Mouse (Mus musculus): Measurements from ENCODE around the gene Hic2. TPM values are rescaled to one million over a fixed set of nuclear protein-coding genes. Genes with fewer than 3 reads are reported as not detected.

The Hic2 gene
- total and polyA plus RNA-seq, 3 experiments: 5.9 to 9.5 TPM; not detected in 1

DNA sequence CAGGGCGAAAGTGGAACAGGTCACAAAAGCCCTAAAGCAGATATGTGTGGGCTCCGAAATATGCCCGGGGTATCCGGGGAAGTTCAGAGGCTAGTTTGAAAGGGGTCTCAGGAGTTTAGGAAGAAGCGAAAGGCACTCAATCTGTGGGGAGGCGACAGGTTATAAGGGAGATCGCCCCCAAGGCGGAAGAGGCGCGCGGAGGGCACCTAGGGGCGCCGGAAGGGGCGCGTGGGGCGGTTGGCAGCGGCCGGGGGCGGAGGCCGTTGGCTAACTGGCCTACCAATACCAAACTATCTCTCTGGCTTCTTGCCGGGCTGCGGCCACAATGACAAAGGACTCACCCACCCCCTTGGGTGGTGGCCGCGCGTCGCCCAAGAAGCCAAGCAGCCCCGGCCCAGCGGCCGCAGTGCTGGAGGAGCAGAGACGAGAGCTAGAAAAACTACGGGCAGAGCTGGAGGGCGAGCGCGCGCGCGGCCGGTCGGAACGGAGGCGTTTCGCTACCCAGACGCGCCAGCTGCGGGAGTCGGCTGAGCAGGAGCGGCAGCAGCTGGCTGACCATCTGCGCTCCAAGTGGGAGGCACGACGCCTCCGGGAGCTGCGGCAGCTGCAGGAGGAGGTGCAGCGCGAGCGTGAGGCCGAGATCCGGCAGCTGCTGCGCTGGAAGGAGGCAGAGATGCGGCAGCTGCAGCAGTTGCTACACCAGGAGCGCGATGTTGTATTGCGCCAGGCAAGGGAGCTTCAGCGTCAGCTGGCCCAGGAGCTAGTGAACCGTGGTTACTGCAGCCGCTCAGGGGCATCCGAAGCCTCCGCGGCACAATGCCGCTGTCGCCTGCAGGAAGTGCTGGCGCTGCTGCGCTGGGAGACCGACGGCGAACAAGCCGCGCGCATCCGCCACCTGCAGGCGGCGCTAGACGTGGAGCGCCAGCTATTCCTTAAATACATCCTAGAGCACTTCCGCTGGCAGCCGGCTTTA is 24.7 kb upstream of the Hic2 start, which contains the start of gene Rimbp3:
Gene Rimbp3 (plus strand): TSS at position 215 of the 973 bp plus-strand sequence.
- peak; percentile 92 for DNase-seq (ENCODE audit: low read depth, low spot score)
- Histone ChIP-seq H3K4me1 (ENCODE audit: control insufficient read depth in 1 of 2, insufficient read depth in 2 of 2, low read length in 2 of 2) (peaks cover 2 to 7% of the 10 kb centered on the region in 2 experiments; a peak in 1 of 4 replicates), H3K27me3 (ENCODE audit: control insufficient read depth in 1 of 2, insufficient read depth in 2 of 2, low read length in 2 of 2) (no peaks in the 10 kb centered on the region), H3K9me3 (replicated peaks; ENCODE audit: insufficient read depth, low read length) (no peaks in the 10 kb centered on the region), H3K4me3 (ENCODE audit: control insufficient read depth in 1 of 2, insufficient read depth in 1 of 2, low read depth in 2 of 2, low read length in 2 of 2) (peak within 1 kb of the TSS; percentile 72 to 79), H3K9ac (ENCODE audit: control insufficient read depth, low read depth, low read length, poor library complexity, severe bottlenecking) (peak within 1 kb of the TSS; percentile 77), H3K36me3 (ENCODE audit: control insufficient read depth in 1 of 2, insufficient read depth in 2 of 2, low read length in 2 of 2) (0 out of 4 replicates have a peak, but pooled peaks cover 0 to 3% of the 10 kb centered on the region in 2 experiments), H3K79me2 (ENCODE audit: control insufficient read depth, insufficient read depth, low read length, poor library complexity) (peaks cover 3% of the 10 kb centered on the region; the same call in 1 of the 2 replicates), H3K27ac (ENCODE audit: control insufficient read depth, low read depth, low read length) (peak within 1 kb of the TSS; percentile 20)
- TF ChIP-seq MYC (IDR thresholded peaks at IDR 0.05; ENCODE audit: low read depth, low read length) (0 out of 2 replicates have a peak, but pooled peaks have one; percentile 21), GATA1 (IDR thresholded peaks at IDR 0.05; ENCODE audit: low read depth, low read length) (no peak), BHLHE40 (IDR thresholded peaks at IDR 0.05; ENCODE audit: borderline replicate concordance, low read depth, low read length) (no peak), NRF1 (IDR thresholded peaks at IDR 0.05; ENCODE audit: insufficient read depth, low read depth, low read length, poor library complexity, severe bottlenecking) (peak; percentile 63), ELF1 (IDR thresholded peaks at IDR 0.05; ENCODE audit: low read depth, low read length) (peak; percentile 76), MYB (IDR thresholded peaks at IDR 0.05; ENCODE audit: low read depth, low read length) (0 out of 2 replicates have a peak, but pooled peaks have one; percentile 41), ZNF384 (IDR thresholded peaks at IDR 0.05; ENCODE audit: low read depth, low read length) (no peak), TAL1 (IDR thresholded peaks at IDR 0.05; ENCODE audit: low read length) (no peak), TBP (IDR thresholded peaks at IDR 0.05; ENCODE audit: low read depth, low read length) (no peak), MAZ (IDR thresholded peaks at IDR 0.05; ENCODE audit: low read depth, low read length) (no peak), E2F4 (IDR thresholded peaks at IDR 0.05; ENCODE audit: borderline replicate concordance, low read depth, low read length) (no peak), MXI1 (IDR thresholded peaks at IDR 0.05; ENCODE audit: low read depth, low read length) (no peak; the same call in 1 of the 2 replicates), ETS1 (IDR thresholded peaks at IDR 0.05; ENCODE audit: low read depth, low read length) (peak; percentile 22; the same call in 1 of the 2 replicates), USF2 (IDR thresholded peaks at IDR 0.05; ENCODE audit: borderline replicate concordance in 1 of 2, insufficient read depth in 1 of 2, low read depth in 1 of 2, low read length in 2 of 2) (no peak), ZMIZ1 (IDR thresholded peaks at IDR 0.05; ENCODE audit: low read depth, low read length) (peak; percentile 54; the same call in 1 of the 2 replicates), EP300 (IDR thresholded peaks at IDR 0.05; ENCODE audit: low read depth in 1 of 2, low read length in 2 of 2) (0 out of 4 replicates have a peak, but pooled peaks have one; percentile 25 to 37), POLR2AphosphoS2 (IDR thresholded peaks at IDR 0.05; ENCODE audit: low read length) (no peak; the same call in 1 of the 2 replicates), CHD1 (IDR thresholded peaks at IDR 0.05; ENCODE audit: low read depth, low read length) (0 out of 2 replicates have a peak, but pooled peaks have one; percentile 62), GABPA (IDR thresholded peaks at IDR 0.05; ENCODE audit: low read depth, low read length) (no peak), TCF12 (IDR thresholded peaks at IDR 0.05; ENCODE audit: low read depth, low read length) (peak; percentile 45; the same call in 1 of the 2 replicates), SIN3A (IDR thresholded peaks at IDR 0.05; ENCODE audit: low read length) (peak; percentile 53; the same call in 1 of the 2 replicates), JUND (IDR thresholded peaks at IDR 0.05; ENCODE audit: low read depth, low read length) (no peak), RCOR1 (IDR thresholded peaks at IDR 0.05; ENCODE audit: low read depth, low read length) (no peak; the same call in 1 of the 2 replicates), HCFC1 (IDR thresholded peaks at IDR 0.05; ENCODE audit: low read depth, low read length) (peak; percentile 66), MEF2A (IDR thresholded peaks at IDR 0.05; ENCODE audit: extremely low read depth, insufficient replicate concordance, low read depth, low read length, poor library complexity, severe bottlenecking) (no peak), KAT2A (conservative IDR thresholded peaks at IDR 0.05; ENCODE audit: low read depth, low read length) (no peak), NELFE (IDR thresholded peaks at IDR 0.05; ENCODE audit: low read depth, low read length) (peak; percentile 61), MAX (IDR thresholded peaks at IDR 0.05; ENCODE audit: low read length) (peak; percentile 69), CHD2 (IDR thresholded peaks at IDR 0.05; ENCODE audit: low read length) (no peak), MAFK (IDR thresholded peaks at IDR 0.05; ENCODE audit: borderline replicate concordance, low read depth, low read length) (no peak), ZKSCAN1 (IDR thresholded peaks at IDR 0.05; ENCODE audit: low read depth, low read length) (no peak), USF1 (IDR thresholded peaks at IDR 0.05; ENCODE audit: low read depth, low read length) (no peak), UBTF (IDR thresholded peaks at IDR 0.05; ENCODE audit: borderline replicate concordance, insufficient read depth, low read depth, low read length) (0 out of 2 replicates have a peak, but pooled peaks have one; percentile 83)
